Mouse (Mus musculus): ENCODE data around the gene Dcaf1.

Gene Dcaf1

DNA sequence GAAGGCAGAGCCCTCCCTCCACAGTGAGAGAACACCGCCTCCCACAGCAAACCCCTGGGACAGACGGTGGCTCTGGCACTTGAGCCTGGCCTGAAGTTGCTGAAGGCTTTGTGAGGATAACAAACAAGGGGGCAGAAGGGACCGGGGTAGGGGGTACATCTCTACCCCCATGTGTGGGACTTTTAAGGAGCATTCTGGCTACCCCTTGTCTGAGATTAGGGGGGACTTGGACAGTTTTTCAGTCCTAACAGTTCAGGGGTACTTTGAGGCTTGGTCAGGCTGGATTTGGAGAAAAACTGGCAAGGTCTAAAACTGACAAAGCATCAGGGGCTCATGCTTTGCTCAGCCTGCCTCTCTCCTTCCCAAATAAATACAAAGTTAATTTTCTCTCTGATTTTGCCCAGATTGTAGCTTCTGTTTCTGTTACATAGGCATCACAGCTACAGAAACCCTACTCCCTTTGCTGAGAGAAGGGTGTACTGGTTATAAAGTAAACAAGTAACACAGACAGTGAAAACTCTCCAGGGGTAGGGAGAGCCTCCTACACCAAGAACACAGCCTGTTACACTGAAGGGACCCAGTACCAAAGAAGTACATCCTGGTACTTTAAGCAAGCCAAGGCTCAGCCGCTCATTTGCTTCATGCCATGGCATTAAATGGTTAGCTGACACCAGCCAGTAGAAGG, 59.5 kb downstream of the Dcaf1 start:
- DNase-seq = no peak

- DNase-seq = no peak
Measured at GRCm38 (mm10) chr9:106882176-106882575, 60.5 kb downstream of the Dcaf1 start.

- no peak for DNase-seq
Measured at GRCm38 (mm10) chr9:106883085-106883484, 61.4 kb downstream of the Dcaf1 start.

DNA sequence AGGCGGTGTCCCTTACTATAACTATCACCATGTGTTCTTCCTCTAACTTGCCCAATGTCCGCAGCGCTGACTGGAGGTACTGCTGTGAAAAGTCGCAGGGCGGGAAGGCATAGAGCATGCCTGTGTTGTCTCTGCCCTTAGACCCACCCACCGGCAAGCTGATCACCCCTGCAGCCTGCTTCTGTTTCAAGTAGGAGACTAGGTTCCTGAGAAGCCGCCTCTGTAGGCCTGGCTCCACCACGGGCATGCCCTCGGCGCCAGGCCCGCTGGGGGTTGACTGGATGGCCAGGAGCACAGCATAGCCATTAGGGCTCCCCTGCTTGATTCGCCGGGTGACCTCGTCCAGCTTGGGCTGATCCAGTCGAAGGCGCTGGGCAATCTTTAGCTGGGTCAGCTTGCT, 62.6 kb downstream of the Dcaf1 start:
- peak in 1 of 2 experiments; percentile 34 for DNase-seq

- peak in 1 of 2 experiments; percentile 34 for DNase-seq
Measured at GRCm38 (mm10) chr9:106884996-106885900, 63.6 kb downstream of the Dcaf1 start.

GRCm38 (mm10) chr9:106885901-106886731, 64.4 kb downstream of the Dcaf1 start:
- DNase-seq = peak; percentile 63 to 75

GRCm38 (mm10) chr9:106886828-106887702, 65.4 kb downstream of the Dcaf1 start, which contains the start of gene Rbm15b:
TSS of gene Rbm15b (minus strand) at chr9:106887428.
- peak; percentile 98 to 99 for DNase-seq

- no peak for DNase-seq
Measured at GRCm38 (mm10) chr9:106888346-106888745, 66.7 kb downstream of the Dcaf1 start.

DNA sequence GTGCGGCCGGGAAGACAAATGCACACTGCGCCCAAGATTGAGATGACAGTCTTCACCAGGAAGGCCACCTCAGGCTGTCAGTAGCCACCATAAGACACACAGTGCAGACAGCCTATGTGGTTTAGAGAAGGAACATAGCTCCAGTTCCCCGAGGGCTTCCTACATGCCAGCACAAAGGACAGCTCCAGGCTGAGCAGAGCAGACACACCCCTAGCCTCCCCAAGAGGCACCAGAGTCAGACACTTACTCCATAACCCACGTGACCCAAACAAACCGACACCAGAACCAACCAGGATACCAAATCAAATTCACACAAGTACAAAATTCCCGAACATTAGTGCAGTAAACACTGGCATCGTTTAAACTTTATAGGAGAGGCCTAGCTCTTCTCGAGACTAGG, 67.6 kb downstream of the Dcaf1 start:
- DNase-seq = no peak

- DNase-seq = peak in 1 of 2 experiments; percentile 50
Measured at GRCm38 (mm10) chr9:106890496-106891240, 69.0 kb downstream of the Dcaf1 start.

GRCm38 (mm10) chr9:106891341-106891741, 69.7 kb downstream of the Dcaf1 start:
- no peak for DNase-seq

GRCm38 (mm10) chr9:106891829-106892551, 70.3 kb downstream of the Dcaf1 start, which contains the start of gene Manf:
TSS of gene Manf (minus strand) at chr9:106891979.
- peak; percentile 96 to 99 for DNase-seq

DNA sequence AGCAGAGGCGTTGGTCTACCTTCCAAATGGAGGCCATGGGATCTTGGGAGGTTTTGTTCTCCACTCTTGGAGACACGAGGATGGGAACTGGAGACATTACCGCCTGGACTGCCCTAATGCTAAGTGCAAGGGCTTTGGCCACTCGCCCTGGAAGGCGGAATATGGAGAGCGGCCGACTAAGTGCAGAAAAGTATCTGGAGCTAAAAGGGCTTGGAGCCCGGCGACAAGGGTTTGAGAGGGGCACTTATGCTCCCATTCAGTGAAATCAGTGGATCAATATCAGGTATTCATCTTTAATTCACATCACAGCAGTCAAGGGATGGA, 70.8 kb downstream of the Dcaf1 start:
- DNase-seq = no peak

- no peak for DNase-seq
Measured at GRCm38 (mm10) chr9:106893327-106893726, 71.7 kb downstream of the Dcaf1 start.

- no peak for DNase-seq
Measured at GRCm38 (mm10) chr9:106898901-106899300, 77.2 kb downstream of the Dcaf1 start.

DNA sequence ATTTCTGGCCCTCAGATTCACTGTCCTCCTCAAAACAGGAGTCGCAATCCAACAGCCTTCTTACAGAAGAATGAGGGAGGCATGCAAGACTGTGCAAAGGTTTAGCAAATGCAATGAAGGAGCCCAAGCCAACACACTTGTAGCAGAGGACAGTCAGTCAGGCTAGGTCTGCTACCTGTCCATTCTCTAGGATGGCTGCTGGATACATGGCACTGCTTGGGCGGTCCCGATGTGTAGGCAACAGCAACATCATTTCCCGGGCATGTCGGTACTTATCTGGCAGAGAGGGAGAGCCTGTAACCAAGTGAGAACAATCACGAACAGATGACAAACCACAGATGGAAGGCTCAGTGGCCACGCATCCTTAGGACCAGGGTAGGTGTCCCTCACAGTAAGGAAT, 79.9 kb downstream of the Dcaf1 start:
- DNase-seq = no peak

DNA sequence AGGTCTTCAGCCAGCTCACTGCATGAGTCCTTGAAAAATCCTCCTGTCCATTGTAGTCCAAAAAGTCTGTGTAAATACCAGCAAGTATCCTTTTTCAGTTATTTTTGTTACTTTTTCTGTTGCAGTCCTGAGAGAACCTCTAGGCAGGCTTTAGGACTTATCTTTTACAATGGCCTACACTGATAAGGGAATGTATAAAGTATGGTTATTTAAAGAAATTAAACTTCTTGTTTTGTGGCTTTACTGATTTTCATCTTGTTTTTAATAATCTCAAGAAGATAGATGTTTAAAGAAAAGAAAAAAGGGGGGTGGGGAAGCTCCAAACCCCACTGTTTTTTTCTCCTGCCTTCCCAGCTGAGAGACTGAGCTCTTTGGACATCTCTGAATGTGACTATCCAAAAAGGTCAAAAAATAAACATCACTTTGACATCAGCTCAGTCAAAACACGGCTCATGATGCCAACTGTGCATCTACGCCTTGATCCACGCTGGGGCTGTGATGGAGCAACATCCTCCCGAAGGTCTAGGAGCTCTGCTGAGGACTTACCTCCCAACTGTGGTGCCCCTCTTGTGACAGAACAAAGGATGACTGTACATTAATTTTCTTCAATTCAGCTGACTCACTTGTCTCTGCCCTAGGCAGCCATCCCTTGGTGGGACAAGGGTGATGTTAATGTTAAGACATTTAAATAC, 81.6 kb downstream of the Dcaf1 start:
- DNase-seq = no peak

DNA sequence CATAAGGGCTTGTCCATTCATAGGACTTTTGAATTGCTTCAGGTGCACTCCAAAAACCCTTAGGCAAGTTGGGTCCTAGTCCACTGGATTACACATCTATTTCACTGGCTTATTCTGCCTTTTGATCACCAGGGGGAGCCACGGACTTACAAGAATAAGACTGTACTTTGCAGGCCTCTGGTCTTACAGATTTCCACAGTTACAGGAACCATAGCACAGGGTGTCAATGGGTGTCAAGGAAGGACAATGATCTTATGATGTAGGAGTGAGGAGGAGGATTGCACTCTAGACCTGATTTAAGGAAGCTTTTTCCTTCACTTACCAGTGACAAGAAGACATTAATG, 82.1 kb downstream of the Dcaf1 start:
- peak in 1 of 2 experiments; percentile 50 for DNase-seq

- no peak for DNase-seq
Measured at GRCm38 (mm10) chr9:106906597-106906996, 84.9 kb downstream of the Dcaf1 start.

- DNase-seq = no peak
Measured at GRCm38 (mm10) chr9:106908174-106908573, 86.5 kb downstream of the Dcaf1 start.
